Mouse (Mus musculus): ENCODE measurements at regions not wholly inside any gene's neighbourhood (a gene's known extent, or its start where the extent isn't known, plus 50 kb on each side); places are given as distances from the start of the nearest gene placed in this dataset.

GRCm38 (mm10) chr6:7941786-7942185 is 97.1 kb downstream of the C1galt1 start:
- no peaks in the 10 kb centered on the region for H3K36me3 ChIP-seq (ENCODE audit: control insufficient read depth, insufficient read depth, low read length, poor library complexity, severe bottlenecking)
- in situ Hi-C loops (cut with MboI; ENCODE audit: low sequenced_read_pairs in 2 of 2, unreplicated experiment in 2 of 2), result no loop called here
- H3K4me1 ChIP-seq (ENCODE audit: control insufficient read depth in 2 of 2, insufficient read depth in 2 of 2, low read length in 2 of 2, poor library complexity in 1 of 2), result peaks cover 2 to 3% of the 10 kb centered on the region in 2 experiments; a peak in 2 of 4 replicates
- H3K9ac ChIP-seq (ENCODE audit: insufficient read depth, low read depth, low read length, poor library complexity, severe bottlenecking), result no peak overlapping the region
- no peak for TF ChIP-seq HCFC1 (IDR thresholded peaks at IDR 0.05; ENCODE audit: borderline replicate concordance, insufficient read depth, low read length)
- no peak for TF ChIP-seq ZC3H11A (IDR thresholded peaks at IDR 0.05; ENCODE audit: borderline replicate concordance, low read depth, low read length)
- no peak for TF ChIP-seq CHD2 (IDR thresholded peaks at IDR 0.05; ENCODE audit: low read depth, low read length)
- TF ChIP-seq MAFK (IDR thresholded peaks at IDR 0.05; ENCODE audit: insufficient read depth, low read depth, low read length), result no peak
- no peak for TF ChIP-seq ZNF384 (IDR thresholded peaks at IDR 0.05; ENCODE audit: low read depth, low read length)
- no peak overlapping the region for H3K27ac ChIP-seq (ENCODE audit: insufficient read depth, low read depth, low read length, poor library complexity, severe bottlenecking)
- H3K9me3 ChIP-seq (ENCODE audit: control insufficient read depth, insufficient read depth, low read depth, low read length), result no peaks in the 10 kb centered on the region
- DNase-seq (ENCODE audit: low read depth, low spot score), result no peak
- H3K4me3 ChIP-seq (ENCODE audit: insufficient read depth in 1 of 2, low read depth in 1 of 2, low read length in 2 of 2, poor library complexity in 1 of 2, severe bottlenecking in 1 of 2), result no peak overlapping the region

GRCm38 (mm10) chr6:7943192-7943591 is 98.5 kb downstream of the C1galt1 start:
- Histone ChIP-seq H3K36me3 (ENCODE audit: control insufficient read depth, insufficient read depth, low read length, poor library complexity, severe bottlenecking) (no peaks in the 10 kb centered on the region), H3K9me3 (ENCODE audit: control insufficient read depth, insufficient read depth, low read depth, low read length) (no peaks in the 10 kb centered on the region), H3K27ac (ENCODE audit: insufficient read depth, low read depth, low read length, poor library complexity, severe bottlenecking) (no peak overlapping the region), H3K4me3 (ENCODE audit: insufficient read depth in 1 of 2, low read depth in 1 of 2, low read length in 2 of 2, poor library complexity in 1 of 2, severe bottlenecking in 1 of 2) (no peak overlapping the region), H3K4me1 (ENCODE audit: control insufficient read depth in 2 of 2, insufficient read depth in 2 of 2, low read length in 2 of 2, poor library complexity in 1 of 2) (peaks cover 2 to 3% of the 10 kb centered on the region in 2 experiments; a peak in 2 of 4 replicates), H3K9ac (ENCODE audit: insufficient read depth, low read depth, low read length, poor library complexity, severe bottlenecking) (no peak overlapping the region)
- in situ Hi-C loops (cut with MboI; ENCODE audit: low sequenced_read_pairs in 2 of 2, unreplicated experiment in 2 of 2), result no loop called here
- no peak for DNase-seq (ENCODE audit: low read depth, low spot score)
- TF ChIP-seq HCFC1 (IDR thresholded peaks at IDR 0.05; ENCODE audit: borderline replicate concordance, insufficient read depth, low read length), result no peak
- TF ChIP-seq MAFK (IDR thresholded peaks at IDR 0.05; ENCODE audit: insufficient read depth, low read depth, low read length), result no peak
- no peak for TF ChIP-seq ZC3H11A (IDR thresholded peaks at IDR 0.05; ENCODE audit: borderline replicate concordance, low read depth, low read length)

- no peaks in the 10 kb centered on the region for H3K9me3 ChIP-seq (ENCODE audit: control insufficient read depth, insufficient read depth, low read depth, low read length)
- H3K4me3 ChIP-seq (ENCODE audit: insufficient read depth in 1 of 2, low read depth in 1 of 2, low read length in 2 of 2, poor library complexity in 1 of 2, severe bottlenecking in 1 of 2), result no peak overlapping the region
- DNase-seq (ENCODE audit: low read depth, low spot score), result peak; percentile 35
- H3K9ac ChIP-seq (ENCODE audit: insufficient read depth, low read depth, low read length, poor library complexity, severe bottlenecking), result no peak overlapping the region
- peaks cover 2 to 3% of the 10 kb centered on the region in 2 experiments; a peak in 2 of 4 replicates for H3K4me1 ChIP-seq (ENCODE audit: control insufficient read depth in 2 of 2, insufficient read depth in 2 of 2, low read length in 2 of 2, poor library complexity in 1 of 2)
- in situ Hi-C loops (cut with MboI; ENCODE audit: low sequenced_read_pairs in 2 of 2, unreplicated experiment in 2 of 2), result no loop called here
- H3K36me3 ChIP-seq (ENCODE audit: control insufficient read depth, insufficient read depth, low read length, poor library complexity, severe bottlenecking), result no peaks in the 10 kb centered on the region
- H3K27ac ChIP-seq (ENCODE audit: insufficient read depth, low read depth, low read length, poor library complexity, severe bottlenecking), result no peak overlapping the region
- TF ChIP-seq ZC3H11A (IDR thresholded peaks at IDR 0.05; ENCODE audit: borderline replicate concordance, low read depth, low read length), result no peak
- TF ChIP-seq ZNF384 (IDR thresholded peaks at IDR 0.05; ENCODE audit: low read depth, low read length), result no peak
- TF ChIP-seq CHD2 (IDR thresholded peaks at IDR 0.05; ENCODE audit: low read depth, low read length), result no peak
- no peak for TF ChIP-seq MAFK (IDR thresholded peaks at IDR 0.05; ENCODE audit: insufficient read depth, low read depth, low read length)
- TF ChIP-seq HCFC1 (IDR thresholded peaks at IDR 0.05; ENCODE audit: borderline replicate concordance, insufficient read depth, low read length), result no peak
Observed at GRCm38 (mm10) chr6:7943656-7944055, 99.0 kb downstream of the C1galt1 start.
